Mouse (Mus musculus) adrenal gland (tissue): ENCODE measurements around the gene Trib3.
"Not testable (repeated sequence)": the region's sequence is repeated elsewhere in the genome, so short reads cannot be mapped to it uniquely, and the experiment has no call there.

ENCODE experiments used
- intact Hi-C: fragments of 180-260 bp; cut with DNase I; formaldehyde crosslinking; loops from one replicate; pipeline ENCODE4 v1.15.1; 2025
- long read RNA-seq, 2 experiments: library from polyadenylated mRNA; unstranded; transcript quantifications; one replicate each; pipeline ENCODE4 v2.0.0; 2020; ENCODE audit warnings: borderline replicate concordance in 1 of 2; ENCODE audit not compliant: insufficient replicate concordance in 1 of 2

Gene Trib3
- long read RNA-seq, experiment 1, partial matches to known transcripts: 0 of 2 reads
- long read RNA-seq, experiment 1, other reads (novel, unspliced or antisense): 0 of 2 reads
- long read RNA-seq, experiment 2, partial matches to known transcripts: 0 of 1 reads
- long read RNA-seq, experiment 2, other reads (novel, unspliced or antisense): 0 of 1 reads

DNA sequence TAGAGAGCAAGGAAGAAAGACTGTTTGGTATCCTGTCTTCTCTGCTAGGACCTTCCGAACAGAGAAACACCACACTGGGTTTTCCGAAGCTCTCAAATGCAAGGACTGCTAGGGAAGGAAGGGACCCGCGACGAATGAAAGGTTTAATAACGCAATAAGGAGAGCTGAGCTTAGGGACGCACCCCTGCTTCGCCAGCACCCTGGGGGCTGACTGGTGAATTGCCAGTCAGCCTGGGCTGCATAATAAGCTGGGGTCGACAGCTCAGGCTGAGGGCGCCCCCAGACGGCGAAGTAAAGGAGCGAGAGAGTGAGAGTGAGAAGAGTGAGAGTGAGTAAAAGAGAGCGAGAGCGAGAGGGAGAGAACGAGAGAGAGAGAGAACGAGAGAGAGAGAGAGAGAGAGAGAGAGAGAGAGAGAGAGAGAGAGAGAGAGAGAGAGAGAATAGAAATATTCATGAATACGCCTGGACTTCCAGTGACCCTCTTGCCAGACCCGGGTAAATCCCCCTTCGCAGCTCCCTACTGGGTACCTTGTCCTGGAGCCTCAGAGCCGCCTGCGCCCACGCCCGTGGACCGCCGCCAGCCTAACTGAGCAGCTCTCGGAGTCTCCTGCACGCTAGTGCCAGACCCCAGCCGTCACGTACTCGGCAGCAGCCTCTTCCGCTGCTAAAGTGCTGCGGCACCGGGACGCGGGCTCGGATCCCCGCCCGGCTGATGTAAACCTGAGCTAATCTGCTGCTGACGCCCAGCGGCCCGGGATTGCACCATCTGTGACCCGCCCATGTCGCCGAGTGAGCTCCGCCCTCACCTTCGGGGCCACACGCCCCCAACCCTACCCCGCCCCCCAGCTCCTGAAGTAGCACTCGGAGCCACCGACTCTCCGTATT lies at the start of gene Trib3:
Trib3 (minus strand) TSS at position 704 of the 885 bp plus-strand sequence.
- intact Hi-C loops: no loop called here

DNA sequence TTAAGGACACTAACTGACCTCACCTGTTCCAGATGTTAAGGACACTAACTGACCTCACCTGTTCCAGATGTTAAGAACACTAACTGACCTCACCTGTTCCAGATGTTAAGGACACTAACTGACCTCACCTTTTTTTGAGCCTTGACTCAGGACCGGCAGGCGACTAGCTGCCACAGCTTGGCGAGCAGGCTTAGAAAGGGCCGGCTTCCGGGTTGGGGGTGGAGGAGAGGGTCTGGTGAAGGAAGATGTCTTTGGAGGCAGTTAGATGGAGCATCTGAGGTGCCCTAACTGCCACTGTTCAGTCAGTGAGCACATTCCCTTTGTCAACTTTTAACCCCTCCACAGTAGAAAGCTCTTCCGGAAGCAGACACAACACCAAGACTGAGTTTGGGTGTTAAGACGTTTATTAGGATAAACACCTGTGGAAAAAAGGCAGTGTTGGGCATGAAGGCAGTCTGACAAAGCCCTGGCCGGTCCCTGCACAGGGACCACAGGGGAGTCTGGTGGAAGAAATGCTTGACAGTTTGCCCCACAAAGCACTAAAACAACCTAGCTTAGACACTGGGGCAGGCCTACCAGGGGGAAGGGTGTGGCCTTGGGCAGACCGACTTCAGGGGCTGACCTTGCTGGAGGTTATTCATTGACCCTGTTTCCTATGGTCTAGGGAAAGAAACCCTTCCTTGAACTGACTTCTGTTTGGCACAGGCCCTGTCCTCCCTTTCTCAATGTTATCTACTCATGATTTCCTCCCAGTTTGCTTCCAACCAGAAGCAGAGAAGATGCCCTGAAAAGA lies 49.6 kb upstream of the Trib3 start:
- intact Hi-C loops: loop anchor here (1.0 to 10.0 kb wide), 2 partner anchors 44 to 151 kb away; partner anchors contain the start of gene Defb29

GRCm38 (mm10) chr2:152392786-152393185 lies 49.0 kb upstream of the Trib3 start:
- intact Hi-C loops: loop anchor here (1.0 to 10.0 kb wide), 2 partner anchors 45 to 152 kb away; partner anchors contain the start of gene Defb29

- intact Hi-C loops: no loop called here
These were observed 40.4 kb upstream of the Trib3 start for GRCm38 (mm10) chr2:152384191-152384590.

DNA sequence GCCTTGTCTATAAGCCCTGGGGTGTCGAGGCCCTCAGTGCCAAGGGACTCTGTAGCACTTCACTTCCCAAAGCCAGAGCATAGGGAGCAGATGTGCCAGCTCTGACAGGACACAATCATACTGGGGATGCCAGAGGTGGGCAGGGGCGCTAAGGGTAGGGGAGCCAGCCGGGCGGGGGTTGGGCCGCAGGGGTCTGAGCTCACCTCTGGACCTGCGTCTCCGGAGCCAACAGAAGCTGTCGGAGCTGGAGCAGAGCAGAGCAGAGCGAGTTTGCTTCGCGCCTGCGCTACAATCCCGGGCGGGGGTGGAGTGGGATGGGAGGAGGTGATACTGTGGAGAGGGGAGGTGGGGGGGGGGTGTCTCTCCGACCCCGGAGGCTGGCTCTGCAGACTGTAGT lies 32.5 kb upstream of the Trib3 start, which contains the start of gene Nrsn2:
Nrsn2 (minus strand) TSS at position 294 of the 397 bp plus-strand sequence.
- intact Hi-C loops: no loop called here

- intact Hi-C loops: no loop called here
These were observed 32.0 kb upstream of the Trib3 start for GRCm38 (mm10) chr2:152375652-152376344.

GRCm38 (mm10) chr2:152373547-152373946 lies 29.7 kb upstream of the Trib3 start:
- intact Hi-C loops: no loop called here

DNA sequence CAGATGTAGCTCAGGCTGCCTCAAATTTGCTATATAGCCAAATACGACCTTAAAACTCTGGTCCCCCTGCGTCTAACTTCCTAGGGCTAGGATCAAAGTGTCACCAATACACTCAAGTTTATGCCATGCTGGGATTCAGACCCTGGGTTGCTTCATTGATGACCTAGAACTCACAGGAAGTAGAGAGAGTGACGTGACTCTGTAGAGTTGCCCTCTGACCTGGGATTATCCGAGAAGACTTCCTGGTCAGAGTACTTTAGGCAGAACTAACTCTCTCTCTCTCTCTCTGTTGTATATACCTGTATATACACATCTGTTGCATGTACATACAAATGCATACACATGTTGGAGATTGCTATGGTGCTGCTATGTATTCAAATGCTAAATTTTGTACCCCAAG lies 28.8 kb upstream of the Trib3 start:
- intact Hi-C loops: no loop called here

DNA sequence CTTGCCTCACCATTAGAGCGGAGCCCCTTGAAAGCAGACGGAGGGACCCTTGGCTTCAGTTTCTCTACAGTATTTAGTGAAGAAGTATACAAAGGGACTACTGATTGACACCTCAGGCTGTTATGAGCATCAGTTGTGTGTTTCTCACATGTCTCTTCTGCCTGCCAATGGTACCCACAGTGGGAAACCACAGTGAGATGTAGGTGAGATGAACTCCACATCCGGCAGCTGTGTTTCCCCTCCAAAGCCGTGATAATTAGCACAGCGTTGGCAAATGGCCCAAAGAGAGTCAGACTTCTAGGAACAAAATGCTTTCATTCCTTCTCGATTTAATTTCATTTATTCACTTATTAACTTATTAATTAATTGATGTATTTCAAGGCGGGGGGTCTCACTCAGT lies 28.3 kb upstream of the Trib3 start:
- intact Hi-C loops: no loop called here

- intact Hi-C loops: loop anchor here (1.0 kb wide), 1 partner anchor 279 kb away; no protein-coding TSS in a partner anchor
These were observed 24.8 kb upstream of the Trib3 start for GRCm38 (mm10) chr2:152368532-152369140.

GRCm38 (mm10) chr2:152367917-152368316 lies 24.1 kb upstream of the Trib3 start:
- intact Hi-C loops: loop anchor here (1.0 kb wide), 1 partner anchor 279 kb away; no protein-coding TSS in a partner anchor

GRCm38 (mm10) chr2:152363245-152364147 lies 19.7 kb upstream of the Trib3 start:
- intact Hi-C loops: no loop called here

GRCm38 (mm10) chr2:152361193-152361592 lies 17.4 kb upstream of the Trib3 start:
- intact Hi-C loops: no loop called here

- intact Hi-C loops: no loop called here
These were observed 16.5 kb upstream of the Trib3 start for GRCm38 (mm10) chr2:152360271-152360775.

- intact Hi-C loops: no loop called here
These were observed 15.8 kb upstream of the Trib3 start for GRCm38 (mm10) chr2:152359616-152360015.

DNA sequence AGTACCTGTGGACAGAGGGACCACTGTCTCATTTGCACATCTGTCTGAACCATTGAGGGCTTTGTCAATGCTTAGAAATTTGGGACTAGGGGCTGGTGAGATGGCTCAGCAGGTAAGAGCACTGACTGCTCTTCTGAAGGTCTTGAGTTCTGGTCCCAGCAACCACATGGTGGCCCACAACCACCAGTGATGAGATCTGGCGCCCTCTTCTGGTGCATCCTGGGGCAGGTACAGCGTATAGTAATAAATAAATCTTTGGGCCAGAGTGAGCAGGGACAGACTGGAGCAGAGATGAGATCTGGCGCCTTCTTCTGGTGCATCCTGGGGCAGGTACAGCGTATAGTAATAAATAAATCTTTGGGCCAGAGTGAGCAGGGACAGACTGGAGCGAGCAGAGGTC lies 15.1 kb upstream of the Trib3 start:
- intact Hi-C loops: not testable (repeated sequence)

DNA sequence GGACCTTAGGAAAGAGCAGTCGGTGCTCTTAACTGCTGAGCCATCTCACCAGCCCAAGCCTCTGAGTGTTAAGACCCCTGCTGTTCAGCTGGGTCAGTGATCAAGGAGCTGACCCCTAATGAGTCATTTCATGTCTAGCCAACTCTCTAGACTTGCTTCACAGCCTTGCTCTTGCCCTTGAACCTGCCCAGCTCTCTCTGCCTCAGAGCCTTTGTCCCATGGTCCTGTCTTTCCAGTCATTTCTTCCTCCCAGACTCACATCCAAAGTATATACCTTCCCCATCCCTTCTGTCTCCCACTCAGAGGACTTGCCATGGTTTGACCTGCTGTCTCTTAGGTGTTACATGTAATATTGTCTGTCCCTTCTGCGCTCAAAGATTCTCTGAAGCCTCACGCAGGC lies 13.4 kb upstream of the Trib3 start:
- intact Hi-C loops: no loop called here

GRCm38 (mm10) chr2:152349842-152350540 lies 6.2 kb upstream of the Trib3 start:
- intact Hi-C loops: no loop called here

- intact Hi-C loops: no loop called here
These were observed 5.4 kb upstream of the Trib3 start for GRCm38 (mm10) chr2:152349205-152349604.
